22 mouse cellular contexts compared by ENCODE assay signal in genomic region chr15:82979531-82979930, GRCm38 (mm10). TPM values are rescaled to one million over a fixed set of nuclear protein-coding genes. Genes with fewer than 3 reads are reported as not detected.
DNase-seq lines count a peak whose midpoint lies in the region; ATAC-seq lines count a peak whose summit lies in the region.
"Had no signal": no experiment of that assay in that cellular context is flagged by ENCODE, and none has a peak within 500 bp of the region (broad histone marks: within the 10 kb centered on the region; RNA-seq: fewer than 3 reads in every experiment).

No protein-coding gene starts in this region.

- H3K4me2 ChIP-seq in midbrain, embryonic 16.5 days (ENCODE audit: low read length), result no peak overlapping the region
- H3K4me2 ChIP-seq: embryonic facial prominence, embryonic 13.5 days; embryonic facial prominence, embryonic 15.5 days; forebrain, embryonic 13.5 days had no signal

- no peak overlapping the region for H3K27ac ChIP-seq in midbrain, embryonic 16.5 days (ENCODE audit: low read length)
- H3K27ac ChIP-seq: embryonic facial prominence, embryonic 13.5 days; embryonic facial prominence, embryonic 15.5 days; forebrain, embryonic 10.5 days; forebrain, embryonic 13.5 days had no signal

- no peak overlapping the region for H3K9ac ChIP-seq in midbrain, embryonic 16.5 days (ENCODE audit: low read depth, low read length)
- H3K9ac ChIP-seq: embryonic facial prominence, embryonic 13.5 days; embryonic facial prominence, embryonic 15.5 days; forebrain, embryonic 13.5 days had no signal

- ATAC-seq in midbrain, embryonic 16.5 days, result no peak
- no peak for ATAC-seq in megakaryocyte-erythroid progenitor cell, adult 5-6 weeks (replicated peaks; ENCODE audit: low FRiP score, low TSS enrichment, poor library complexity, severe bottlenecking)
- ATAC-seq: activated CD4-positive, CD25-positive, alpha-beta regulatory T cell, adult 4 months; forebrain, embryonic 13.5 days; forebrain, embryonic 16.5 days; Patski had no signal

- peaks cover 33% of the 10 kb centered on the region for H3K4me1 ChIP-seq in midbrain, embryonic 16.5 days (ENCODE audit: control insufficient read depth, insufficient read depth, low read length)

- H3K27me3 ChIP-seq in midbrain, embryonic 16.5 days (ENCODE audit: control insufficient read depth, insufficient read depth, low read depth, low read length), result no peaks in the 10 kb centered on the region
- H3K27me3 ChIP-seq: embryonic facial prominence, embryonic 13.5 days; embryonic facial prominence, embryonic 15.5 days had no signal

- H3K36me3 ChIP-seq in midbrain, embryonic 16.5 days (ENCODE audit: control insufficient read depth, insufficient read depth, low read length), result no peaks in the 10 kb centered on the region
- H3K36me3 ChIP-seq: embryonic facial prominence, embryonic 13.5 days; embryonic facial prominence, embryonic 15.5 days; forebrain, embryonic 10.5 days had no signal

- DNase-seq in 3134 (ENCODE audit: extremely low read depth, insufficient read length, low spot score) (peak; percentile 42), 3T3-L1 (ENCODE audit: low read depth, low spot score) (peak; percentile 18), adipocyte (ENCODE audit: low spot score) (peak; percentile 51)
- DNase-seq in embryo, embryonic 10.5 days (ENCODE audit: low spot score), result no peak
- DNase-seq: adrenal gland, adult 2 months; adrenal gland, postnatal 10 days; adrenal gland, postnatal 25 days; cerebellum, adult 11 months; cerebellum, adult 18-20 months; cerebellum, adult 8-10 months; cerebellum, adult 9-11 months; cerebellum, postnatal 36 days had no signal

- 95% methylated on average over 1 of the region's 1 CpGs for WGBS in midbrain, embryonic 16.5 days

- no peaks in the 10 kb centered on the region for H3K9me3 ChIP-seq in midbrain, embryonic 16.5 days (replicated peaks; ENCODE audit: control insufficient read depth, low read length, poor library complexity, severe bottlenecking)
- H3K9me3 ChIP-seq: embryonic facial prominence, embryonic 13.5 days; embryonic facial prominence, embryonic 15.5 days; forebrain, embryonic 10.5 days; forebrain, embryonic 13.5 days had no signal

- H3K4me3 ChIP-seq in midbrain, embryonic 16.5 days (ENCODE audit: low read depth, low read length), result no peak overlapping the region
- H3K4me3 ChIP-seq: embryonic facial prominence, embryonic 13.5 days; embryonic facial prominence, embryonic 15.5 days; erythroblast, embryonic 14.5 days; forebrain, embryonic 10.5 days; forebrain, embryonic 13.5 days had no signal

RNA-seq across cellular contexts. Expression of gene Tcf20, which starts 8.1 kb away (rescaled TPM):
- 13.0 and 13.6 TPM in 2 replicates for polyA plus RNA-seq in midbrain, embryonic 16.5 days (2015; fragmentation: Nextera tagmentation; extraction: Ambion mirVana)
- total RNA-seq in megakaryocyte-erythroid progenitor cell, adult 5-6 weeks (2014; fragmentation: Nextera tagmentation), result 57.7 and 70.5 TPM in 2 replicates
- 87.5 and 106 TPM in 2 replicates for total RNA-seq in megakaryocyte-erythroid progenitor cell, adult 5-6 weeks (2017)

RNA-seq across cellular contexts. Expression of gene Nfam1, which starts 53.6 kb away (rescaled TPM):
- 2.6 and 3.0 TPM in 2 replicates for polyA plus RNA-seq in midbrain, embryonic 16.5 days (2015; fragmentation: Nextera tagmentation; extraction: Ambion mirVana)
- 3.7 and 4.1 TPM in 2 replicates for total RNA-seq in megakaryocyte-erythroid progenitor cell, adult 5-6 weeks (2014; fragmentation: Nextera tagmentation)
- total RNA-seq in megakaryocyte-erythroid progenitor cell, adult 5-6 weeks (2017), result 2.7 and 6.9 TPM in 2 replicates
- polyA plus RNA-seq: Patski had no signal
